Mouse (Mus musculus) neutrophil, adult 65 days (primary cell): ENCODE results near the gene Shisa8. TPM values are rescaled to one million over a fixed set of nuclear protein-coding genes. Genes with fewer than 3 reads are reported as not detected.

ENCODE experiments used
- total RNA-seq: library from RNA; stranded (reverse); gene quantifications from 2 replicates; pipeline ENCODE4 v1.2.4, GENCODE M21; 2023

The Shisa8 gene
- not detected in 2 replicates for total RNA-seq

GRCm38 (mm10) chr15:82212752-82213063 is at the start of gene Shisa8:
TSS of gene Shisa8 (minus strand) at chr15:82212815.

GRCm38 (mm10) chr15:82252097-82252496 is 39.5 kb upstream of the Shisa8 start, which contains the start of gene 1500009C09Rik:
TSS of gene 1500009C09Rik (plus strand) at chr15:82252397.

GRCm38 (mm10) chr15:82244115-82244804 is 31.6 kb upstream of the Shisa8 start, which contains the start of gene Cenpm:
TSS of gene Cenpm (minus strand) at chr15:82244748.

GRCm38 (mm10) chr15:82223657-82224601 is 11.3 kb upstream of the Shisa8 start, which contains the start of gene Tnfrsf13c:
TSS of gene Tnfrsf13c (minus strand) at chr15:82224369.

Other genes starting within 250 kb of the Shisa8 start
- not detected in 2 replicates for gene 1700029P11Rik, start 232.3 kb downstream of the Shisa8 start, total RNA-seq
- 15.6 and 15.7 TPM in 2 replicates for gene Xrcc6, start 225.0 kb downstream of the Shisa8 start, total RNA-seq
- 19.1 and 24.3 TPM in 2 replicates for gene Desi1, start 179.0 kb downstream of the Shisa8 start, total RNA-seq
- 37.9 and 39.5 TPM in 2 replicates for gene Snu13, start 165.2 kb downstream of the Shisa8 start, total RNA-seq
- not detected in 2 replicates for gene 4930407I10Rik, start 153.7 kb downstream of the Shisa8 start, total RNA-seq
- gene Mei1, start 142.8 kb downstream of the Shisa8 start, total RNA-seq: not detected in 2 replicates
- 10.6 and 19.5 TPM in 2 replicates for gene Ccdc134, start 84.9 kb downstream of the Shisa8 start, total RNA-seq
- gene Srebf2, start 65.6 kb downstream of the Shisa8 start, total RNA-seq: 71.2 and 99.3 TPM in 2 replicates
- 0.63 and 1.0 TPM in 2 replicates for gene Tnfrsf13c, start 11.6 kb upstream of the Shisa8 start, total RNA-seq
- gene Cenpm, start 31.9 kb upstream of the Shisa8 start, total RNA-seq: 10.1 and 10.9 TPM in 2 replicates
- not detected in 2 replicates for gene 1500009C09Rik, start 39.6 kb upstream of the Shisa8 start, total RNA-seq
- not detected in 2 replicates for gene Sept3, start 62.1 kb upstream of the Shisa8 start, total RNA-seq
- gene Wbp2nl, start 86.1 kb upstream of the Shisa8 start, total RNA-seq: not detected in 2 replicates
- gene Naga, start 126.1 kb upstream of the Shisa8 start, total RNA-seq: 81.3 and 94.9 TPM in 2 replicates
- gene Pheta2, start 126.1 kb upstream of the Shisa8 start, total RNA-seq: 0.47 and 0.79 TPM in 2 replicates
- gene Smdt1, start 126.1 kb upstream of the Shisa8 start, total RNA-seq: 69.9 and 76.6 TPM in 2 replicates
- 69.4 and 71.0 TPM in 2 replicates for gene Ndufa6, start 141.5 kb upstream of the Shisa8 start, total RNA-seq
- gene Cyp2d22, start 167.4 kb upstream of the Shisa8 start, total RNA-seq: 0.57 and 1.6 TPM in 2 replicates
- gene Cyp2d11, start 181.2 kb upstream of the Shisa8 start, total RNA-seq: not detected in 2 replicates
- gene Cyp2d10, start 194.4 kb upstream of the Shisa8 start, total RNA-seq: not detected in 2 replicates
- gene Cyp2d9, start 220.6 kb upstream of the Shisa8 start, total RNA-seq: not detected in 2 replicates